Mouse (Mus musculus): ENCODE results near the gene Apol7c.
"Not testable (repeated sequence)": the region's sequence is repeated elsewhere in the genome, so short reads cannot be mapped to it uniquely, and the experiment has no call there.

Gene Apol7c

GRCm38 (mm10) chr15:77533216-77533615, at the start of gene Apol7c:
Apol7c (minus strand) TSS chr15:77533316.
- no peak for DNase-seq (ENCODE audit: low read depth, low spot score)

- DNase-seq (ENCODE audit: low read depth, low spot score) = no peak
Measured at GRCm38 (mm10) chr15:77581681-77582080, 48.6 kb upstream of the Apol7c start.

GRCm38 (mm10) chr15:77579311-77579710, 46.2 kb upstream of the Apol7c start:
- no peak for DNase-seq (ENCODE audit: low read depth, low spot score)

- no peak for DNase-seq (ENCODE audit: low read depth, low spot score)
Measured at GRCm38 (mm10) chr15:77578801-77579200, 45.7 kb upstream of the Apol7c start.

GRCm38 (mm10) chr15:77563219-77563618, 30.1 kb upstream of the Apol7c start:
- DNase-seq (ENCODE audit: low read depth, low spot score) = no peak

- no peak for DNase-seq (ENCODE audit: low read depth, low spot score)
Measured at GRCm38 (mm10) chr15:77561792-77562191, 28.7 kb upstream of the Apol7c start, which contains the start of gene 1700025B11Rik. 1700025B11Rik (minus strand) TSS chr15:77561892.

- DNase-seq (ENCODE audit: low read depth, low spot score) = not testable (repeated sequence)
Measured at GRCm38 (mm10) chr15:77539221-77539620, 6.1 kb upstream of the Apol7c start.

- DNase-seq (ENCODE audit: low read depth, low spot score) = peak; percentile 22
Measured at GRCm38 (mm10) chr15:77523186-77523843, 9.8 kb downstream of the Apol7c start.

GRCm38 (mm10) chr15:77520596-77520995, 12.5 kb downstream of the Apol7c start:
- DNase-seq (ENCODE audit: low read depth, low spot score) = not testable (repeated sequence)

GRCm38 (mm10) chr15:77507966-77508365, 25.1 kb downstream of the Apol7c start, which contains the start of gene Apol11a:
Apol11a (plus strand) TSS chr15:77508271.
- DNase-seq (ENCODE audit: low read depth, low spot score) = not testable (repeated sequence)

- not testable (repeated sequence) for DNase-seq (ENCODE audit: low read depth, low spot score)
Measured at GRCm38 (mm10) chr15:77494694-77495093, 38.4 kb downstream of the Apol7c start.

- not testable (repeated sequence) for DNase-seq (ENCODE audit: low read depth, low spot score)
Measured at GRCm38 (mm10) chr15:77493181-77493580, 39.9 kb downstream of the Apol7c start.

- no peak for DNase-seq (ENCODE audit: low read depth, low spot score)
Measured at GRCm38 (mm10) chr15:77482140-77482794, 50.8 kb downstream of the Apol7c start.

- DNase-seq (ENCODE audit: low read depth, low spot score) = not testable (repeated sequence)
Measured at GRCm38 (mm10) chr15:77476693-77477092, 56.4 kb downstream of the Apol7c start, which contains the start of gene Apol10a. Apol10a (plus strand) TSS chr15:77477047.
